Mouse (Mus musculus) thymus, adult 2 months (tissue): ENCODE measurements around the gene Gm20388.

ENCODE experiments used
- CTCF ChIP-seq: fragments of 200-500 bp; IDR thresholded peaks from 2 replicates; pipeline ENCODE4 v1.5.1; 2012; ENCODE audit warnings: mild to moderate bottlenecking, control low read depth, low read length, moderate library complexity, borderline replicate concordance; ENCODE audit not compliant: control insufficient read depth, poor library complexity, insufficient read depth; ENCODE audit errors: extremely low read depth
- POLR2A ChIP-seq: fragments of 200-500 bp; IDR thresholded peaks from 2 replicates; pipeline ENCODE4 v1.6.1; 2012; ENCODE audit warnings: mild to moderate bottlenecking, low read length, control low read depth, moderate library complexity; ENCODE audit not compliant: control insufficient read depth, poor library complexity, insufficient read depth; ENCODE audit errors: extremely low read depth

- TF ChIP-seq CTCF (no peak), POLR2A (no peak)
Measured at GRCm38 (mm10) chr8:120152636-120153035, 242.0 kb downstream of the Gm20388 start.
